Mouse (Mus musculus): ENCODE data around the gene Jak3. TPM values are rescaled to one million over a fixed set of nuclear protein-coding genes. Genes with fewer than 3 reads are reported as not detected.
A peak's percentile ranks its signal among the peaks of the same experiment; 100 is the strongest.

Gene Jak3
- 1.6 and 2.0 TPM in 2 replicates for polyA plus RNA-seq (2014; fragmentation: Nextera tagmentation; extraction: Ambion mirVana)

GRCm38 (mm10) chr8:71676020-71676741 is at the start of gene Jak3:
Gene Jak3, plus strand, starts transcription at chr8:71676296.
- no peaks in the 10 kb centered on the region for H3K9me3 ChIP-seq (ENCODE audit: control insufficient read depth, low read length)
- no peak within 1 kb of the TSS for H3K27ac ChIP-seq (ENCODE audit: low read depth, low read length)
- H3K4me2 ChIP-seq (ENCODE audit: low read depth) = peak within 1 kb of the TSS; percentile 72
- WGBS = 2% methylated on average over 36 of the region's 40 CpGs
- H3K9ac ChIP-seq (ENCODE audit: low read length) = peak within 1 kb of the TSS; percentile 55
- peaks cover 67% of the 10 kb centered on the region for H3K27me3 ChIP-seq (ENCODE audit: control insufficient read depth, insufficient read depth, low read length)
- ATAC-seq (ENCODE audit: insufficient read depth, low FRiP score, low TSS enrichment) (peak; percentile 41; the same call in 1 of the 2 replicates), DNase-seq (ENCODE audit: low spot score) (peak; percentile 65)
- peak within 1 kb of the TSS; percentile 46 for H3K4me3 ChIP-seq (ENCODE audit: low read depth, low read length)
- H3K36me3 ChIP-seq (ENCODE audit: control insufficient read depth, insufficient read depth, low read length) = no peaks in the 10 kb centered on the region
- no peaks in the 10 kb centered on the region for H3K4me1 ChIP-seq (ENCODE audit: control insufficient read depth, insufficient read depth, low read length)

DNA sequence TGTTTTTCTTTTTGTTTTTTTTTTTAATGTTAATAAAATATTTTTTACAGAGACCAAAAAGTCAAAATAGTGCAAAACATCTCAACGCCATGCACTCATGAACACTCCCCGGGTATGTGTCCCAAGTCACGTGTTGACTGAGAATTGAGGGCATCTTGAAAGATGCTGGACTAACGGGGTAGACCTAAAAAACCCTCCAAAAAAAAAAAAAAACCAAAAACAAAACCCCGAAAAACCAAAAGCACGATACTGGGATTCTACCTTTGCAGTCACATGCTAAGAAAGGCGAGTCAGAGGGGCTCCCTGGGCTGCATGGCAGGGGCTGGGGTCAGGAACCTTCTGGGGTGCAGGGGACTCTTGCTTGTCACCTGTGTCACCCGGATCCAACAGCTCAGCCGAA is 49.3 kb upstream of the Jak3 start:
- WGBS = 89% methylated on average over 9 of the region's 9 CpGs
- ATAC-seq (ENCODE audit: insufficient read depth, low FRiP score, low TSS enrichment) = no peak

DNA sequence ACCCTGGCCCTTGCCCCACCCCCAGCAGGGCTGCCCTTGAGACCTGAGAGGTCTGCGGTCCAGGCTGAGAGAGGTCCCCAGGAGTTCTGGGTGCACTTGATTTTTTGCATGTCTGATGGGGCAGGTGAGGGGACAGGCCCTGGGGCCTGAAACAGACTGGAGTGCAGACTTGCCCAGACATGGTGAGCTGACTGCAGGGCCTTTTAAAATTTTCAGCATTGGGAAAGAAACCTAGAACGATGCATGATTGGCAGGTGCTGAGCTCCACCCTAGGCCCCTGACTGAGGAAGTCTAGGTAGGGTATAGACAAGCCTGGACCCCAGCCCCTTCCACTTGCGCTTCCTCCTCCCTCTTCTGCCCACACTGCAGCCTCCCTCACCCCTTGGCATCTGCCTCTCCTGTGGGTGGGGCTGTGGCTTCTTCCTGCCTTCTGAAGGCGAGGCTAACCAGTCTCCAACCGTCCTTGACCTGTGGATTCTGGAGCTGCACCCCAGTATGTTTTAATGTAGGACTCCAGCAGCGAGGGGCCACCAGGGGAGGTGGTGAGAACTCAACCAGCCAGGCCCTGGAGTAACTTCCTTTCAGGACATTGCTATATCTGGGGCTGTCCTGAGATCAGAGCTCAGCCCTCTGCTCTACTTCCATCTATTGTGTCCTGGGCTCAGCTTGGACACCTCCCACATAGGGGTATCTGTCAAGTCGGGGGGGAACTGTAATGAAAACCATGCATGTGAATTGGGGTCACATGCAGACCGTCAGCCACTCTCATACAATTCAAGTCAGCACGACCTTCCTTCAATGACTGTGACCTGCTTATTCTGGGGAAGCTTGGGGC is 48.6 kb upstream of the Jak3 start:
- no peak overlapping the region for H3K27ac ChIP-seq (ENCODE audit: low read depth, low read length)
- peaks cover 19% of the 10 kb centered on the region for H3K36me3 ChIP-seq (ENCODE audit: control insufficient read depth, insufficient read depth, low read length)
- peaks cover 12% of the 10 kb centered on the region for H3K27me3 ChIP-seq (ENCODE audit: control insufficient read depth, insufficient read depth, low read length)
- H3K9me3 ChIP-seq (ENCODE audit: control insufficient read depth, low read length) = peaks cover under 1% of the 10 kb centered on the region; the same call in 1 of the 2 replicates
- WGBS = 52% methylated on average over 9 of the region's 9 CpGs
- H3K9ac ChIP-seq (ENCODE audit: low read length) = no peak overlapping the region
- peaks cover 9% of the 10 kb centered on the region for H3K4me1 ChIP-seq (ENCODE audit: control insufficient read depth, insufficient read depth, low read length)
- ATAC-seq (ENCODE audit: insufficient read depth, low FRiP score, low TSS enrichment) (no peak), DNase-seq (ENCODE audit: low spot score) (no peak)
- H3K4me2 ChIP-seq (ENCODE audit: low read depth) = no peak overlapping the region
- no peak overlapping the region for H3K4me3 ChIP-seq (ENCODE audit: low read depth, low read length)

More for the DNA sequence above, 49.3 kb upstream of the Jak3 start:
- Histone ChIP-seq H3K36me3 (ENCODE audit: control insufficient read depth, insufficient read depth, low read length) (peaks cover 26% of the 10 kb centered on the region), H3K4me2 (ENCODE audit: low read depth) (no peak overlapping the region), H3K9me3 (ENCODE audit: control insufficient read depth, low read length) (0 out of 2 replicates have a peak, but pooled peaks cover 5% of the 10 kb centered on the region), H3K4me1 (ENCODE audit: control insufficient read depth, insufficient read depth, low read length) (peaks cover 9% of the 10 kb centered on the region), H3K27ac (ENCODE audit: low read depth, low read length) (no peak overlapping the region), H3K9ac (ENCODE audit: low read length) (no peak overlapping the region), H3K4me3 (ENCODE audit: low read depth, low read length) (no peak overlapping the region), H3K27me3 (ENCODE audit: control insufficient read depth, insufficient read depth, low read length) (peaks cover 9% of the 10 kb centered on the region)
- no peak for DNase-seq (ENCODE audit: low spot score)

DNA sequence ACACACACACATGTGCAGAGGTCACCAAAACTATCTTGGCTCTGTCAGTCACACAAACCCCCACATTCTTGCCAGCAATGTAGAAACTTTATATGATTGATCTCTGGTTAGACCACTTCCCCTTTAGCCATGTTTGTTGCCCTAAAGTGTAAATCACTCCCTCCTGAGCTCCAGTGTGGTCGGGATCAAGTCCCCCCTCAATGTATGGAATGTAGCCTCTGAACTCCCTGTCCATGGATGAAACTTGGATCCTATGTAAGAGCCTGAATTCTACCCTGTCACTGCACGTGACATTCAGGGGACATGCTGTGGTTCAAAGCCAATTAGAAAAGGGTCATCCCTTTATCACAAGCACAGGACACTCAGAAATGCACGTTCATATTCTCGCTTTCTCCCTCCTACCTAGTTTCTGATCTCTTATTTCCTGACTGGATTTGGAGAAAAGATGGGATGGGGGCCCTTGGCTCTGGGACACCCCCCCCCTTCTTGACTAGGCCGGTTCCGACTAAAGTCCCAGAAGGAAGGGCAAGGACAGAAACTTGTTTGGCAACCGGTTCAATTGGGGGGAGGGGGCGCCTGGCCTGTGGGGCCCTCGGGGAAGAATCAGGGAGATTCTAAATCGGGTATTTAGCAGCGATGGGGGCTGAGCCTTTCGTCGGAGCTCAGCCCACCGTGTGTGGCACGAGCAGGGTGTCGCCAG is 47.5 kb upstream of the Jak3 start:
- no peak overlapping the region for H3K27ac ChIP-seq (ENCODE audit: low read depth, low read length)
- H3K9me3 ChIP-seq (ENCODE audit: control insufficient read depth, low read length) = peaks cover 7% of the 10 kb centered on the region
- 8% methylated on average over 16 of the region's 16 CpGs for whole genome bisulfite sequencing
- peak overlapping the region; percentile 43 for H3K4me3 ChIP-seq (ENCODE audit: low read depth, low read length)
- H3K9ac ChIP-seq (ENCODE audit: low read length) = peak overlapping the region; percentile 62
- peak overlapping the region; percentile 85 for H3K4me2 ChIP-seq (ENCODE audit: low read depth)
- peaks cover 14% of the 10 kb centered on the region for H3K27me3 ChIP-seq (ENCODE audit: control insufficient read depth, insufficient read depth, low read length)
- peaks cover 9% of the 10 kb centered on the region for H3K36me3 ChIP-seq (ENCODE audit: control insufficient read depth, insufficient read depth, low read length)
- ATAC-seq (ENCODE audit: insufficient read depth, low FRiP score, low TSS enrichment) (no peak), DNase-seq (ENCODE audit: low spot score) (no peak)
- H3K4me1 ChIP-seq (ENCODE audit: control insufficient read depth, insufficient read depth, low read length) = peaks cover 9% of the 10 kb centered on the region

GRCm38 (mm10) chr8:71629096-71629697 is 46.9 kb upstream of the Jak3 start:
- peak; percentile 97 for DNase-seq (ENCODE audit: low spot score)
- Histone ChIP-seq H3K27ac (ENCODE audit: low read depth, low read length) (no peak overlapping the region), H3K9ac (ENCODE audit: low read length) (peak overlapping the region; percentile 62), H3K4me1 (ENCODE audit: control insufficient read depth, insufficient read depth, low read length) (peaks cover 9% of the 10 kb centered on the region), H3K4me2 (ENCODE audit: low read depth) (peak overlapping the region; percentile 85), H3K4me3 (ENCODE audit: low read depth, low read length) (peak overlapping the region; percentile 43), H3K27me3 (ENCODE audit: control insufficient read depth, insufficient read depth, low read length) (peaks cover 21% of the 10 kb centered on the region), H3K36me3 (ENCODE audit: control insufficient read depth, insufficient read depth, low read length) (peaks cover 2% of the 10 kb centered on the region; the same call in 1 of the 2 replicates), H3K9me3 (ENCODE audit: control insufficient read depth, low read length) (peaks cover 7% of the 10 kb centered on the region)
- WGBS = under 1% methylated on average over 53 of the region's 55 CpGs
- ATAC-seq (ENCODE audit: insufficient read depth, low FRiP score, low TSS enrichment) = peak; percentile 89

DNA sequence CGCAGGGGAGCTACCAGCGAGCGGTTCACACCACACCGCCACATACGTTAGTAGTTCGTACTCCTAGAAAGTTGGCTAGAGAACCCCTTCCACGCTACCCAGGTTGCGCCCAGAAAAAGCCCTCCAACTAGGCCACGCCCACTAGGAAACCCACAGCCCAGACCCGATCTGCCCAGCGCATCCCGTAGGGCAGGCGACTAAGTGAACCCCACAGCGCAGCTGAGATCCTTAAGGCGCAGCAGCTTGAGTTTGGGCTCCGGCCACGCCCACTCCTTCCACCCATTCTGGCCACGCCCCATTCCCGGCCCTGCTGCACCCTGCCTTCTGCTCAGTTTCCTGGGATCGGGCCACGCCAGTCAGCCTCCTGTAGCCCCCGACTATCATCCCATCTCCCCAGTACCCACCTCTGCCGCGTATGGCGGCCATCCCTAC is 46.3 kb upstream of the Jak3 start:
- 2% methylated on average over 25 of the region's 25 CpGs for WGBS
- H3K4me1 ChIP-seq (ENCODE audit: control insufficient read depth, insufficient read depth, low read length) = peaks cover 9% of the 10 kb centered on the region
- H3K36me3 ChIP-seq (ENCODE audit: control insufficient read depth, insufficient read depth, low read length) = peaks cover 2% of the 10 kb centered on the region; the same call in 1 of the 2 replicates
- peak overlapping the region; percentile 85 for H3K4me2 ChIP-seq (ENCODE audit: low read depth)
- no peak overlapping the region for H3K27ac ChIP-seq (ENCODE audit: low read depth, low read length)
- ATAC-seq (ENCODE audit: insufficient read depth, low FRiP score, low TSS enrichment) (peak; percentile 28), DNase-seq (ENCODE audit: low spot score) (peak; percentile 65)
- peaks cover 7% of the 10 kb centered on the region for H3K9me3 ChIP-seq (ENCODE audit: control insufficient read depth, low read length)
- H3K27me3 ChIP-seq (ENCODE audit: control insufficient read depth, insufficient read depth, low read length) = peaks cover 22% of the 10 kb centered on the region
- H3K4me3 ChIP-seq (ENCODE audit: low read depth, low read length) = peak overlapping the region; percentile 43
- peak overlapping the region; percentile 44; the same call in 1 of the 2 replicates for H3K9ac ChIP-seq (ENCODE audit: low read length)

DNA sequence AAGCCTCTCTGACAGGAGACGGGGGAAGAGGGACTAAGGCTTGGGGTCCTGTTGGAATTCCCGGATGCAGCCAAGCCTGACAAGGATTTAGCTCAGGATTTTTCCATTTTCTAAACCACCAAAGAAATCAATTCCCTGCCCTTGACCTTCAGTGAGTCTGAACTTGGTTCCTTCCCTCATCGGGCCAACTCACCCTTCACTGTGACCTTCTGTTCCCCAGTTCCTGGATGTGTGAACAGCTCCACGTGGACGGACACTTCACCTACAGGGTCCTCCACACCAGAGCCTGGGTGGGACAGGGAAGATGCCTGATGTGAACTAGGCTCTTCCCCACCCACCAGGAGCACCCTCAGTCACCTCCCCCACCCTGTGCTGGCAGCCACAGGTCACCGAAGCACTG is 45.3 kb upstream of the Jak3 start:
- ATAC-seq (ENCODE audit: insufficient read depth, low FRiP score, low TSS enrichment) = no peak
- H3K36me3 ChIP-seq (ENCODE audit: control insufficient read depth, insufficient read depth, low read length) = peaks cover 2% of the 10 kb centered on the region; the same call in 1 of the 2 replicates
- peaks cover 9% of the 10 kb centered on the region for H3K4me1 ChIP-seq (ENCODE audit: control insufficient read depth, insufficient read depth, low read length)
- 90% methylated on average over 6 of the region's 6 CpGs for WGBS
- no peak overlapping the region for H3K4me3 ChIP-seq (ENCODE audit: low read depth, low read length)
- no peak overlapping the region for H3K27ac ChIP-seq (ENCODE audit: low read depth, low read length)
- peaks cover 7% of the 10 kb centered on the region for H3K9me3 ChIP-seq (ENCODE audit: control insufficient read depth, low read length)
- H3K4me2 ChIP-seq (ENCODE audit: low read depth) = no peak overlapping the region
- H3K9ac ChIP-seq (ENCODE audit: low read length) = no peak overlapping the region
- no peak for DNase-seq (ENCODE audit: low spot score)
- H3K27me3 ChIP-seq (ENCODE audit: control insufficient read depth, insufficient read depth, low read length) = peaks cover 25% of the 10 kb centered on the region

DNA sequence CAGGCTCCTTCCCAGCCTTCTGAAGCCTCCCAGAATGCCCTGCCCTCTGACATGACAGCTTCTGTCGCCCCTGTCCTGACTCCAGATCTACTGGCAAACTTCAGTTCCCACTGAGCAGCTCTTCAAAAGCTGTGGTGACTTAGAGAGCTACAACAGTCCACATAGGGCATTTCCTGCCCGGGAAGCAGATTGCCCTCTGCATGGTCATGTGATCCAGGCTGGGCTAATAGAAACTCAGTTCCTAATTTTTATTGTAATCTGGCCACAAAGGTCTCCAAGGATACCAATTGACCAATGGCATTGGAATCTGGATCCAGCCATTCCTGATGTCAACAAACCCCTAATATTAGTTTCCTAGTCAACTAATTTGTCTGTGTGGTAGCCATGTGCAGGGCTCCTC is 44.2 kb upstream of the Jak3 start:
- DNase-seq (ENCODE audit: low spot score) = no peak
- Histone ChIP-seq H3K9ac (ENCODE audit: low read length) (no peak overlapping the region), H3K36me3 (ENCODE audit: control insufficient read depth, insufficient read depth, low read length) (peaks cover 2% of the 10 kb centered on the region; the same call in 1 of the 2 replicates), H3K27me3 (ENCODE audit: control insufficient read depth, insufficient read depth, low read length) (peaks cover 25% of the 10 kb centered on the region), H3K4me1 (ENCODE audit: control insufficient read depth, insufficient read depth, low read length) (peaks cover 9% of the 10 kb centered on the region), H3K9me3 (ENCODE audit: control insufficient read depth, low read length) (peaks cover 7% of the 10 kb centered on the region), H3K4me2 (ENCODE audit: low read depth) (no peak overlapping the region), H3K4me3 (ENCODE audit: low read depth, low read length) (no peak overlapping the region), H3K27ac (ENCODE audit: low read depth, low read length) (no peak overlapping the region)
- no peak for ATAC-seq (ENCODE audit: insufficient read depth, low FRiP score, low TSS enrichment)
- 50% methylated on average over 2 of the region's 2 CpGs for WGBS
